Mouse (Mus musculus) CH12.LX (cell line): Measurements from ENCODE around the gene Mettl2.

Experiments used
- CHD2 ChIP-seq: IDR thresholded peaks from 2 replicates; pipeline ENCODE4 v1.6.1; 2011; ENCODE audit warnings: low read length, improper control_type of control experiment
- CTCF ChIP-seq, 2 experiments: IDR thresholded peaks in 1 of 2; conservative IDR thresholded peaks in 1 of 2; 2 replicates each; pipeline ENCODE4 v1.5.1; 2011 to 2012; ENCODE audit warnings: low read depth in 2 of 2, low read length in 2 of 2, improper control_type of control experiment in 1 of 2, inconsistent platforms in 1 of 2, mild to moderate bottlenecking in 1 of 2, moderate library complexity in 1 of 2
- JUND ChIP-seq: conservative IDR thresholded peaks from 2 replicates; pipeline ENCODE4 v1.6.1; 2011; ENCODE audit warnings: low read depth, low read length, improper control_type of control experiment
- MEF2A ChIP-seq: IDR thresholded peaks from 2 replicates; pipeline ENCODE4 v1.6.1; 2014; ENCODE audit warnings: low read depth, mild to moderate bottlenecking, inconsistent platforms, low read length, improper control_type of control experiment, borderline replicate concordance
- PAX5 ChIP-seq: IDR thresholded peaks from 2 replicates; pipeline ENCODE4 v1.6.1; 2012; ENCODE audit warnings: low read length, inconsistent platforms, mixed read lengths
- POLR2A ChIP-seq: IDR thresholded peaks from 2 replicates; pipeline ENCODE4 v1.6.1; 2011; ENCODE audit warnings: low read depth, mild to moderate bottlenecking, improper control_type of control experiment, low read length
- TBP ChIP-seq: conservative IDR thresholded peaks from 2 replicates; pipeline ENCODE4 v1.6.1; 2011; ENCODE audit warnings: low read depth, low read length, improper control_type of control experiment
- UBTF ChIP-seq: IDR thresholded peaks from 2 replicates; pipeline ENCODE4 v1.6.1; 2012; ENCODE audit warnings: low read depth, mild to moderate bottlenecking, inconsistent platforms, low read length, improper control_type of control experiment, moderate library complexity
- ZKSCAN1 ChIP-seq: IDR thresholded peaks from 2 replicates; pipeline ENCODE4 v1.6.1; 2012; ENCODE audit warnings: low read depth, inconsistent platforms, low read length, improper control_type of control experiment, borderline replicate concordance
- ZMIZ1 ChIP-seq: IDR thresholded peaks from 2 replicates; pipeline ENCODE4 v1.6.1; 2012; ENCODE audit warnings: low read depth, mild to moderate bottlenecking, inconsistent platforms, low read length, improper control_type of control experiment

GRCm38 (mm10) chr11:105151226-105152016, 25.2 kb downstream of the Mettl2 start:
- TF ChIP-seq POLR2A (no peak), CHD2 (no peak), JUND (no peak), MEF2A (no peak), CTCF (conservative IDR thresholded peaks at IDR 0.05 in 1 of 2, IDR thresholded peaks at IDR 0.05 in 1 of 2; ENCODE audit: low read depth in 2 of 2, low read length in 2 of 2) (no peak), PAX5 (no peak), TBP (no peak), ZMIZ1 (no peak), UBTF (no peak), ZKSCAN1 (no peak)
